Mouse (Mus musculus) adrenal gland, adult 8-10 months (tissue): ENCODE results near the gene Zdhhc17. TPM values are rescaled to one million over a fixed set of nuclear protein-coding genes. Genes with fewer than 3 reads are reported as not detected.

Experiments used
- DNase-seq: peaks from one replicate; pipeline ENCODE4 v3.0.0; 2022
- total RNA-seq, 4 experiments: library from RNA; stranded (reverse); gene quantifications; 2 replicates each; pipeline ENCODE4 v1.2.4; 2022

Zdhhc17 gene
- 10 to 100 TPM; 31.1 to 55.0 (median 45.0) TPM for total RNA-seq

- peak; percentile 80 for DNase-seq
Measured at GRCm38 (mm10) chr10:111009641-111010479, at the start of gene Zdhhc17. Gene Zdhhc17, minus strand, starts transcription at chr10:111010140.

- no peak for DNase-seq
Measured at GRCm38 (mm10) chr10:111055770-111056169, 45.8 kb upstream of the Zdhhc17 start.

DNA sequence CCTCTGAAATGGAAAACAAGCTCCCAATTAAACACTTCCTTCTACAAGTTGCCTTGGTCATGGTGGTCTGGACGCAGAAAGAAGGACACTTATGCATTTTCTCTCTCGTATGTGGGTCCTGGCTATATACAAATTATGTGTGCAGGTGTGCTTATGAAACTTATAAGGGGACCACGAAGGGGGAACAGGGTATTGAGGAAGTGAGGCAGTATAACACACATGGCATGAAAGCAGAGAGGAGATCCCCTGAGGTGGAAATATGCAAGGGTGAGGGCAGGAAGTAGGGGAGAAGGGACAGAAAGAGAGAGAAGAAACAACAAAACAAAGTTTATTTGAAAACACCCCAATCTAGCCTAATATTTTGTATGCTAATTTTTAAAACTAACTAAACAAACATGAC lies 41.7 kb upstream of the Zdhhc17 start:
- no peak for DNase-seq

GRCm38 (mm10) chr10:111050511-111050910 lies 40.6 kb upstream of the Zdhhc17 start:
- DNase-seq, result no peak

DNA sequence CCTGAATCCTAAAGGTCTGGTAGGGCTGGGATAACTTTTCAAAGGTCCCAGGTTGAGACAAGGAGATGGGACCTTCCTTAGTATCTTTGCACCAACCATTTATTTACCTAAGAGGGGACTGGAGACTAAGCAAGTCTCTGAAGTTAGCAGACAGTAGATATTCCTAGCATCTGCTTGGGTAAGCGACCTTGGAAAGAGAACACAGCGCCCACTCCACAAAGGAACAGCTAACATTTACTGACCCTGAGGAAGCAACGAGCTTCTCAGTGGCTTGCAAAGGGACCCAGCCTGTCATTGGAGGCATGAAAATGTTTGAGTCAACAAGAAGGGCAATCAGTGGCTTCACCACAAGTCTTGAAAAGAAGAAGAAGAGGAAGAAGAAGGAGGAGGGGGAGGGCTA lies 40.1 kb upstream of the Zdhhc17 start:
- DNase-seq, result peak; percentile 28

- DNase-seq, result peak; percentile 43
Measured at GRCm38 (mm10) chr10:111047895-111048294, 38.0 kb upstream of the Zdhhc17 start.

GRCm38 (mm10) chr10:111040078-111040656 lies 30.2 kb upstream of the Zdhhc17 start:
- no peak for DNase-seq

- no peak for DNase-seq
Measured at GRCm38 (mm10) chr10:111036851-111037250, 26.9 kb upstream of the Zdhhc17 start.

GRCm38 (mm10) chr10:111035134-111035533 lies 25.2 kb upstream of the Zdhhc17 start:
- no peak for DNase-seq

DNA sequence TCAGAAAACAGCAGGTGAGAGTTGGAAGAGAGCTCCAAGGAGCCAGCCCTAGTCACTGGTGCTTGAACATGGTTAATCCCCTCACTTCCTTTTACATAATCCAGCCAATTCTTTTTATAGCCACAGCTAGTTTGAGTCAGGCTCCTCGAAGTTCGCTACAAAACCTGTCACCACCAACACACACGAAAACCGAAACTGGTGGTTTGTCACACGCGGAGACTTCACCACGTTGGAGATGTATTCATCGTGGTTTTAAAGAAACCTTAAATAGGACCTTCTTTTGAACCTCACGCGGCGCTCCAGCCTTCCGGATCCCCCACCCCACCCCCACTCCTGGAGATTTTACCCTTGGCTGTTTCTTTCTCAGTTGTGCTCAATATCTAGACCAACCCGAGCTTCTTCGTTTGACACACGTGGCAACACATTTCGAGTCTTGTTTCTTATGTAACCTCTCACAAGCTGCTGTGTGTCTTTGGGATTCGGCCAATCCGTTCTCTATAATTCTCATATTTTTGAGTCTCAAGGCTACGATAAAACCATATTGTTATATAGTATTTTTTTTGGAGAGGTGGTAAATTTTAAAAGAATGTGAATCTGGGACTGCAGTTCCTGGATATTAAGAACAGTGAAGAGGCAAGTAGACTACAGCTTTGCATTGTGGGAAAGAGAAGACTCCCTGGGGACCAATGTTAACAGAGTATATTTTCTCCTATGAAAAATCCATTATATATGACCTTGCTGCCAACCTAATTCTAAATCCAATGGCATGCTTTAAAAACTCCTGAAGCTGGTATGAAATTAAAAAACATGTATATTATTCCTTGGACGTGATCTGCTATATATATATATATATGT lies 21.8 kb upstream of the Zdhhc17 start:
- no peak for DNase-seq

DNA sequence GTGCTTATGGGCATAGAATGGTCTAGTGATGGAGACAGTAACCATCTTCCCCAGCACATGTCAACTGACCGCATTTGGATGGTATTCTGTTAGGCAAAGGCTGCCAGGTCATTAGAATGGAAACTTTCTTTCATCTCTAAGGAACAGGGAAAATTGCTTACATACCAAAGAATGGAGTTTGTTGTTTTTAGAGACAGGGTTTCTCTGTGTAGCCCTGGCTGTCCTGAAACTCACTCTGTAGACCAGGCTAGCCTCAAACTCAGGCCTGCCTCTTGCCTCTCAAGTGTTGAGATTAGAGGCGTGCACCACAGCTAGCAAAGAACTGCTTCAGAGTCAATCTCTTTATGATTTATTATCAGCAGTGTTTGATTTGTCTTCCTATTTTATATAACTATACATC lies 20.9 kb upstream of the Zdhhc17 start:
- DNase-seq, result no peak

GRCm38 (mm10) chr10:111026106-111026505 lies 16.2 kb upstream of the Zdhhc17 start:
- DNase-seq, result no peak

GRCm38 (mm10) chr10:111024746-111025145 lies 14.8 kb upstream of the Zdhhc17 start:
- DNase-seq, result no peak

DNA sequence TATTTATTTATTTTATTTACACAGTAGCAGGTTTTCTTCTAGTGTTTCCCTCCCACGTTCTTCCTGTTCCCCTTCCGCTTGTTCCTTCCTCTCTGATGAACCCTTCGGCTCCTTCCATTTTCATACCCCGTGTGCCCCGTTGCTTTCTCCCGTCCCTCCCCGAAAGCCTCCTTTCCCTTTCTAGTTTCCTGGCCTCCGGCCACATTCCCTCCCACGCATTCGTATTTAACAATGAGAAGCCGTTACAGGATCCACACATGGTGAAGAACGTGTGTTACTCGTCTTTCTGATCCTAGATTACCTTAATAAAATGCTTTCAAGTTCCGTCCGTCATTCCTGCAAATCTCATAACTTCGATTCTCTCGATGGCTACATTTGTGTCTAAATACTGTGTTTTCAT lies 4.5 kb upstream of the Zdhhc17 start:
- DNase-seq, result no peak

DNA sequence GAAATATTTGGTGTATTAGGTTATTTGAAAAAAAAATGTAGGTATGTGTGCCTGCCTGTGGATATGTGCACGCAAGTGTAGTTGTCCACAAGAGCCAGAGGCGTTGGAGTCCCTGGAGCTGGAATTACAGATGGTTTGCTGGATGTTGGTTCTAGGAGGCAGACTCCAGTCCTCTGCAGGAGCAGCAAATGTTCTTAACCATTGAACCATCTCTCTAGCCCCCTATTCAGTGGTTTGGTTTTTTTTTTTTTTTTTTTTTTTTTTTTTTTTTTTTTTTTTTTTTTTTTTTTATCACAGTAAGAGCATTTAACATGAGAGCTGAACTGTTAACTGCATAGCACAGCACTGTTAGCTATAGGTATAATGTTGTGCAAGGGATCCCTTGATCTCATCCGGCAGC lies 3.3 kb upstream of the Zdhhc17 start:
- DNase-seq, result no peak

GRCm38 (mm10) chr10:111012496-111013038 lies 2.6 kb upstream of the Zdhhc17 start:
- DNase-seq, result no peak

- DNase-seq, result no peak
Measured at GRCm38 (mm10) chr10:111011226-111011765, 1.4 kb upstream of the Zdhhc17 start.

GRCm38 (mm10) chr10:111010480-111011225 lies 713 bp upstream of the Zdhhc17 start:
- no peak for DNase-seq

- no peak for DNase-seq
Measured at GRCm38 (mm10) chr10:111009113-111009640, 763 bp downstream of the Zdhhc17 start.

GRCm38 (mm10) chr10:111007687-111008086 lies 2.3 kb downstream of the Zdhhc17 start:
- no peak for DNase-seq
